Mouse (Mus musculus) cerebellum, adult (tissue): ENCODE results near the gene Lpxn.

Experiments
- ATAC-seq: cut with Nextera tagmentation; 2 replicates; pipeline ENCODE4 v1.9.2; 2017; ENCODE audit warnings: mild to moderate bottlenecking, moderate library complexity, mixed read lengths; ENCODE audit not compliant: insufficient number of reproducible peaks, low FRiP score, low TSS enrichment

The Lpxn gene

DNA sequence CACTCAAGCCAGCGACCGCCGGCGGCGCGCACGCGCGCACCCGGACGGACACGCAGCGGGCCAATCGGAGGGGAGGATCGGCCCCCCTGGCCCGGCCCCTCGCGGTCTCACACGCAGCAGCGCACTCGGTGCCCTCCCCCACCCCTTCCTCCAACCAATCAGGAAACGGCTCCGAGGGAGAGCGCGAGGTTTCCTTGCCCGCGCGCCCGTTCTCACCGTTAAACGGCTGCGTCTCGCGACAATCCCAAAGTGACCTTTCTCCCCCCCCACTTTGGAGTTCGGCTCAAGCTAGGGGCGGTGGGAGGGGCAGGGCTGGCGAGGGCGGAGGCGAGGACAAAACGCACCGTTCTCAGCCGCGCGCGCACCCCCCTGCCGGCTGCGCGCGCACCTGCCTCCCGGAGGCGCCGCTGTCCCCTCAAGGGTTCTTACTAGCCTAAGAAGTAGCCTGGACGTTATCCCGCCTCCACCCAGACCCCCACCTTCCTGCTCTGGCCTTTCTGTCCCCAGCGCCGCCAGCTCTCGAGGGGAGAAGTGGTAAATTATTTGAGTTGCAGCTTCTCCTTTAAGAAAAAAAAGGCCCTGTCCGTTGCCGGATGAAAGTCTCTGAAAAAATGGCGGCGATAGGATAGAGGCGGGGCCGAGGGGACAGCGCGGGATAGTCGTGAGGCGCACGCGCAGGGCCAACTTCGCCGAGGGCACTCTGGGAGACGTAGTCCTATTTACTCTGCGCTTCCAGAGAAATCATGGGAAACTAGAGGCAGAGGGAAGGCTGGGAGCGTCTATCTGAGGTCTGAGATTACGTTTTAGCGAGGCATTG, at the start of gene Lpxn, which contains the start of gene Zfp91:
Lpxn (plus strand) TSS at position 683 of the 817 bp plus-strand sequence.
Zfp91 (minus strand) TSS at position 616 of the 817 bp plus-strand sequence.
- peak; percentile 93 for ATAC-seq

DNA sequence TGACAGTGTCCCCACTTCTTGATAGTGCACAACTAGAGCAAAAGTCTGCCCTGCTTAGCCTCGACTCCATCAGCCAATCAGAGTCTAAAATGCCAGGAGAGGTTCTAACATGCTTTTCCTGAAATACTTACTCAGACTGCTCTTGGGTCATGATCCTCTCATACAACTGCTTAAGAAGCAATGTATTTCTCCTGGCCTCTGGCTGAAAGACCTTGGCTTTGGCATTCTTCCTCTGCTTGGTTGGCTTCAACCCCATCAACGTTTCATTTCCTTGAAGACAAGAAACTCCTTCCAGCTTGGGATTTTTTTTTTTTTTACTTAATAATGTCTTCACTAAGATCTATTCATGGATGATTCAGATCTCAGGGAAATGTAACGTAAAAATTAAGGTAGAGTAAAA, 39.7 kb upstream of the Lpxn start:
- no peak for ATAC-seq

DNA sequence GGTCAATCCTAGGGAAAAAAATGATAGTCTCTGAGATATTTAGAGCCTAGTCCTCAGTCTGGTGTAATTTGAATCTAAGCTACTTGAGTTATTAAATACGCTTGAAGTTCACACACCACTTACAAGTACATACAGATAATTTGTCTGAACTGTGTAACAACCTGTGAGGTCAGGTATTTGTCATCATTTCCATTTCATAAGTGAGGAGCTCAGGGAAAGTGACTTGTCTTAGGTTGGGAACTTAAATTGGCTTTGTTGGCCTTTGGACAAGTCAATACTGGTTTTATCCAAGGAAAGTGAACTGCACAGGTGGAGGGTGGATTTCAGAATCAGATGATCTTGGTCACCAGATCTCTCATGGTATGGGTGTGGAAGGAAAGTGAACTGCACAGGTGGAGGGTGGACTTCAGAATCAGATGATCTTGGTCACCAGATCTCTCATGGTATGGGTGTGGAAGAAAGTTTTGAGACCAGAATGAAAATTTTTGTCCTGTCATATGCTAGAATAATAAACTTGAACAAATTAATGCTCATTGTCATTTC, 37.0 kb upstream of the Lpxn start:
- ATAC-seq: no peak

DNA sequence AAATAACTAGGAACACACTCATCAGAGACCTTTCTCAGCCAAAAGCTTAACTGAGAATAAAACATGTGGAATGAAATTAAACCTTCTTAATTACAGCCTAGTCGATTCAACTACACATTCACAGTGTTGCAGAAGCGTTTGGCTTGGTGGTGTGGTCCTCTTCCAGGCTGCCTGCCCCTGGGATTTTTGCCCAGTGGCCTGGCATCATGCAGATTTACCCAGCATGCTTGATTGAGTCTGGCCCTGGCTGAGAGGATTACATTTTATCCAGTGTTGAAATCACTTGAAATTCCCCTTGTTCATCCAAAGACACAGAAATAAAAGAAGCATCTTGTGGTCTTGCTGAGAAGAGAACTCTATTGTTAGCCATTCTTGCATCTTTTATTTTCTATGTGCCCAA, 36.3 kb upstream of the Lpxn start:
- peak; percentile 85 for ATAC-seq

DNA sequence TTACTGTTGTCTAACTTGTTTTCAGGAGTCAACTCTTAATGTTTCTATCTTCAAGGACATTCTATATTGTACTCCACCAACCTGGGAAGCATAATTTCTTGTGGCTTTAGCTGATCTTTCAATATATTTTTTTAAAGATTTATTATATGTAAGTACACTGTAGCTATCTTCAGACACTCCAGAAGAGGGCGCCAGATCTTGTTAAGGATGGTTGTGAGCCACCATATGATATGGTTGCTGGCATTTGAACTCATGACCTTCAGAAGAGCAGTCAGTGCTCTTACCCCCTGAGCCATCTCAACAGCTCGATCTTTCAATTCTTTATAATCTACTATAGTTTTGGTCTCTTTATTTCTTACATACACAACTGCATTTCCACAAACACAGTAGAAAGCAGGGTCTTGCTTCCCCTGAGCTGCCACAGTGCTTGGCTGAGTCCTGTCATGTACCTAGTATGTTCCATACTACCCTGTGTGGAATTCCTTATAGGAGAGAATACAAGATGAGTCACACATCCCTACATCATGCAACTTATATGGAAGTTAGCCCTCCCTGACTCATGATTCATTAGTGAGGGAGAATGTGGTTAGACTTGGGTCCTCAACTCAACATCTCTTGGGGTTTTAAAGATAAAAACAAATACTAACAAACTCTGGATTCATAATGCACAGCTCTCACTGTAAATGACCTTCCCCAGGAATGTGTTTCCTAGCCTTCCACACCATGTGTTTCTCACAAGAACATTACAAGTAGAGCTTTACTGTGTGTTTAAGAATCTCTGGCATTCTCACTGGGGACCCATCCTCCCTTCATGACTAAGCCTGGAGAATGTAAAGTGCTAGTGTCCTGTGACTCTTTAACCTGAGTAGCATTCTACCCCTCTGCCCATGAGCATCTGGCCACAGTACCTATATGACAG, 33.5 kb upstream of the Lpxn start:
- ATAC-seq: no peak

DNA sequence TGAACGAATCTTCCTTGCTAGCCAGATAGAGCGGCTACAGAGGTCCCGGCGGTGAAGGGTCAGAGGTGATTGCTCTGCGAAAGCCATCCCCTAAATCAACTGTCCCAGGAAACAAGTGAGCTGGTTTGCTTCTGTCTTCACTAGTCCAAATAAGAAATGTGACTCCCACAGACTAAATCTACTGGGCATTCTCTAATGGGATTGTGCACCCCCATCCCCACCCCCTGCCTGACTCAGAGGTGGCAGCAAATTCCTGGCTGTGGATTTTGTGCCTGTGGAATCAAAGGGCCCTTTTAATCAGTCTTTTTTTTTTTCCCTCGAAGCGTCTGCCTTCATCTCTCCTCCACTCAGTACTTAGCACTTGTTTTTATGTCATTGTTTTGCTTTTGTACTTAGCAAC, 30.7 kb upstream of the Lpxn start, which contains the start of gene Cntf:
Cntf (minus strand) TSS at position 325 of the 400 bp plus-strand sequence.
- ATAC-seq: no peak

DNA sequence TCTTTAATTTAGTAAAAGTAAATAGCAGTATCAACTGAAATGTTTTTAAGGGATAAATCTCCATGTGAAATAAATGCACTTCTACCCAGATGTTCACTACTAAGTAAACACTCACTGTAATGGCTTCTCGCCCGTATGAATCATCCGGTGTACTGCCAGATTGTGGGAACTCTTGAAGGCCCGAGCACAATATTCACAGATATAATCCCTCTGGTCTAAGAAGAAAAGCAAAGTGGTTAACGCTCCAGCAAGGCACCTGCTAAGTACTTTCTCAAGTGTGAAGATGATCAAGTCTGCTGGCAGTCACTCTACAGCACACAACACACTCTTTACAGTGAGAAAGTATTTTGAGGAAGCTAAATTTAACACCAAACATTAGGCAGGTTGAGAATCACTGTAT, 25.1 kb upstream of the Lpxn start:
- no peak for ATAC-seq

DNA sequence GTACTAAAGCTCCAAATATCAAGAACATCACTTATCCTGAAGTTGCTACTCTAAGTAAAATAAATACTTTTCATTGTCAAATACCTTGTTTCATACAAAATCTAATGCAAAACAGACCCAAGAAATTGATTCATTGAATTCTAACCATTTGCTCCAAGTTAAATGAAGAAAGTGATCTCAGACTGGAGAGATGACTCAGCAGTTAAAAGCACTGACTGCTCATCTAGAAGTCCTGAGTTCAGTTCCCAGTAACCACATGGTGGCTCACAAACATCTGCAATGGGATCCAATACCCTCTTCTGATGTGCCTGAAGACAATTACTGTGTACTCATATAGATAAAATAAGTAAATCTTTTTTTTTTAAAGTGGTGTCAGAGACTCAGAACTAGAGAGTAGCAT, 15.6 kb upstream of the Lpxn start:
- no peak for ATAC-seq

DNA sequence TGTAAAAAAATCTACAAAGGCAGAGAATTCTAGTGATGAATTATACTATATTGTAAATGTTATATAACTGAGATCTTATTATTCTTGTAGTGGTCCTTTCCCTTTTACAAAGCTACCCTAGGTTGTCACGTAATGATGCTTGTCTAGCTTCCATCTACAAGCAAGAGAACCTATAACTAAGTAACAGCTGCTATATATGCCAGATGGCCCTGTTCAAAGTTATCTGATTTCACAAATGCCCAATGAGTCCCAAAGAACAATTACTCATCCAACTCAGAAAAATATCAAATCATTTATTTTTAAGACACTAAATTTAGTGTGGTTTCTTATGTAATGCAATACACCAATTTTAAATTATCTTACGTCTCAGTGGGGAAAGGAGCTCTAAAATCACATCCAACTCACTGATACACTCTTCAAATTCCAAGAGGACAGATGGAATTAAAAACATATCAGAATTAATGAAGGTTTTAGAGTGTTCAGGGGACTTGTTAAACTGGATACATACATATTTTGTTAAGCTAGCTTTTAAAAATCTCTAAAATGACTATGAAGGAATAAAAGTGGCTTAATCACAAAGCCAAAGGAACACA, 9.1 kb upstream of the Lpxn start:
- ATAC-seq: no peak

DNA sequence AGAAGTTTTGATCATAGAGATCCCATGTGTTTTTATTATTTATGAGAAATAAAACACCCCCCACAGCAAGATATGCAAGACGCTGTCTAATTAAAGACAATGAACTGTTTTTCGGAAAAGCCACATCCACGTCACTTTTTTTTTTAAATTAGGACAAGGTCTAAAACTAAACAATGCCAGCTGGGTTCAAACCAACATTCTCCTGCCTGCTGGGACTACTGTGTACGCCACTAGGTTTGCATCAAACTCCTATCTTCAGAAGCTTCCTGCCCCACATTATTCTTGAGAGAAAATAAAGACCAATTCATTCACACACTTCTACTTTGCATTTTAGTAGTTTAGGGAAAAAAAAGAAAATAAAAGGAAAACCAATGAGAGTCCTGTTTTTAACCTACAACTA, 8.3 kb upstream of the Lpxn start:
- no peak for ATAC-seq

DNA sequence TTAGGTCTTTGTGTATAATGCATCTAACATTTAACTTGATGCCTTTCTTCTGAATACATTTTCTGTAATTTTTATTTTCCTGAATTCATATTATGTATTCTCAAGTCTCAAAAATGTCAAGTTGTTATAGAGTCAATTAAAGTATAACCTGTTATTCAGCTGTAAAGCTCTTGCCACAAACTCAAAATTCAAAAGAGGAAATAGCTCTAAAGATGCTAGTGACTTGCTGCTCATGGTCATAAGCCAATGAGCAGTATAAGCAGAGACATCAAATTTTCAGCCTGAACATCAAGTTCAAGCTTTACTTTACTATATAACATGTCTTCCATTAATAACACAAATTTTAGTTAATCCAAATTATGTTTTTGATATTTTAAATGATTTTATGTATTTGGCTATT, 3.6 kb upstream of the Lpxn start:
- ATAC-seq: no peak

DNA sequence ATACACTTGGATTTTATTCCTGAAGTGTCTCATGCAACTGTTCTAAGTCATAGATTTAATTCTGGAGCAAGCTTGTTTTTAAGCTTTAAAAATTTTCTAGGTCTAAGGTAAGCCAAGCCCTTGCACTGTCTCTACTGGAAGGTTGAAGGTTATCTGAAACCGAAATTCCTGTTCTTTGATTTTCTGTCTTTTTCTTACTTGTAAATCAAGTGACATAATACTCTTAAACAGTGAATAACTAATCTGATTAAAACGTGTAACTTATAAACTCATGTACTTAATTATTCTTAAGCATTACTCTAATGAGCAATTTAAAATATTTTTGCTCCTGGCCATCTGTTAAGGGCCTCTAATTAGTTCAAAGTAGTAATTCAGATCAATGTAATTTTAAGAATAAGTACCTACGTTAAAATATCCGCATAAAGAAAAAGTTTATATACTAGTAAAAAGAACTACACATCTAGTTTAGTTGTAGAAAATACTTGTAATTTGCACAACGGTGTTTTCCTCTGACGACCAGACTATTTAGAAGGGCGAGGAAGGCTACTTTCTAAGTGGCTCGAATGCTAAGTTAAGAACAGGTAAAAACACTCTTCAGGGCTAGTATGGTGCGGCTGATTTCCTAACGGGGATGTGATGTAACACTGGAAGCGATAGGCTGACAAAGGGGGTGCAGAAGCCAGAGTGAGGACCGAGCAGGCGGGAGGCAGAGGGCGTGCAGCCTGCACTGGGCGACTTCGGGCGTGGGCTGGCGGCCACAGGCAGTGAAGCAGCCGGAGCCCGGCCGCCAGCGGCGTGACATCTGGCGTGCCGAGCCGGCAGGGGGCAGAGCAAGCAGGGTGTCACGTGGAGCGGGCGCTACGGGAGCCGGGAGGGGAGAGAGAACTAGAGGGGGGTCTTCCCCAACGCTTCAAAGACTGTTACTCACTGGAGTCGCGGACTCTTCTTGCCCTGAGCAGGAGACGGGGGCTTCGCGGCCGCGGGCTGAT, 1.6 kb upstream of the Lpxn start:
- peak; percentile 36 for ATAC-seq

DNA sequence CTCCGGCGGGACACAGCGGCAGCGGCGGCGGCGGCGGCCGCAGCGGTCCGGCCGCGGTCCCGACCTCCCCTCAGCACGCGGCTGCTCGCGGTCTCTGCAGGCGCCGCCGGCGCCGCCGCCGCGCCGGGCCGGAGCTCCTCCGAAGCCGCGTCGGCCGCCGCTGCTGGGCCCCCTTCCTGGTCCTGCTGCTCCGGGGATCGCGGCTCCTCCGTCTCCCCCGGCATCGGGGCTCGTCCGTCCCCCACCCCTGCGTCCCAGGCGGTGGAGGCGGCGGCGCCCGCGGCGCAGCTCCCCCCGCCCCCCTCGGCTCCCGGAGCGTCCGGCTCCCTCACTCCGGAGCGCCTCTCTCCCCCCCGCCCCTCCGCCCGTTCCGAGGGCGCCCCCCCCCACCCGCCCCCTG, 883 bp upstream of the Lpxn start:
- ATAC-seq: peak; percentile 42

DNA sequence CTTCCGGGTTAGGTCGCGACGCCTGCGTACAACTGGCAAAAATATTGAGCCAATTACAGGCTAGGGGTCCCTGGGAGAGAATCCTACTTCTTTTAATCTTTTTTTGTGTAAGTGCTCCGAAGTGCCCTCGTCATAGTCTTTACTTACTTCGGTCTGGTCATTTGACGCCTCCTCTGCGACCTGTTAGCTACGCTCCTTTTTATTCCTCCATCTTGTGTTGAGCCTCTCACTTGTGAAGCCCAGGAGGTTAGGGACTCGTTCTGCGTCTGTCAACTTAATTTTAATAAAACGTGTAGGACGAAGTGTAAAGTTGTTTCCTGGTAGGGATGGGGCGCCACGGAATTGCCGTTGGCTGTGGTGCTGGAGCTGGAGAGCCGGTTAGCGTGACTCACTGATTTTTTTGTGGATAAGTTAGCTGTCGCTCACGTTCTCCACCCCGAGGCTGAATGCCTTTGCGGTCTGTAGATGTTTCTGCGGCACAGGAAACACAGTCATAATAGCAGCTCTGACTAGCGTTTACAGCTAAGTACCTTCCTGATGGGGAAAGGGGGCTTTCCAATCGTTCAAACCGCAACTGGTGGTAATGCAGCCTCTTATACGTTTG, 437 bp downstream of the Lpxn start:
- 0 out of 2 replicates have a peak, but pooled peaks have one; percentile 4 for ATAC-seq

DNA sequence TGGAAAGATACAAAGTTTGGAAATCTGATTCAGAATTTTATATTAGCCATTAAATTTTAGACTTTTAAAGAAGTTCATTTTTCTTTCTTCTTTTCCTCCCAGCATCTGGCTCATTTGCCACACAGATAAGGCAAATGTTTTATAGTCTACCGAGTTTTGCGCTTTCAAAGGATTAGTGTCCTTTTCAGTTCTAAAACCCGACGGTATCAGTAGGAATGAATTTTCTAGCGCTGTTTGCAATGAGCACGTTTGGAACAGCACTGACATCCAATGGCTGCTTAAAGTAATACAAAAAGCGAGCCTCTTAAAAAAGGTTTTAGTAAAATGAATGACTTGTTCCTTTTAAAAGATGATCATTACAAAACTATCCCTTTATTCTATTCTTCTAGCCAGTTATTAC, 1.1 kb downstream of the Lpxn start:
- ATAC-seq: no peak

DNA sequence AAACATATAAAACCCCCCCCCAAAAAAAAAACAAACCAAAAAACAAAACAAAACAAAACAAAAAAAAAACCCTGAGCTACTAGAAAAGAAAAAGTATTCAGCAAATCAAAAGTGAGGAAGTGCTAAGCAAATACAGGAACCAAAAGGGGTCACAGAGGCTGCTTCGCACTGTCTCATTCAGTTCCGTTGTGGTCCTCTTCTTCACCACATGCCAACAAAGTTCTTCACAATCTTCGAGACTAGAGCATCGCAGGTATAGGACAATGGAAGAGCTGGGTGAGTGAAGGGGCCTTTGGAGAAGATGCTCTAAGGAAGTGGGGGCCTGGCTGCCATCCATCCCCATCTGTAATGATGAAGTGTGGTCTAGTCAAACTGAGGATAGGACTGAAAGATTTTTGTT, 2.4 kb downstream of the Lpxn start:
- no peak for ATAC-seq

DNA sequence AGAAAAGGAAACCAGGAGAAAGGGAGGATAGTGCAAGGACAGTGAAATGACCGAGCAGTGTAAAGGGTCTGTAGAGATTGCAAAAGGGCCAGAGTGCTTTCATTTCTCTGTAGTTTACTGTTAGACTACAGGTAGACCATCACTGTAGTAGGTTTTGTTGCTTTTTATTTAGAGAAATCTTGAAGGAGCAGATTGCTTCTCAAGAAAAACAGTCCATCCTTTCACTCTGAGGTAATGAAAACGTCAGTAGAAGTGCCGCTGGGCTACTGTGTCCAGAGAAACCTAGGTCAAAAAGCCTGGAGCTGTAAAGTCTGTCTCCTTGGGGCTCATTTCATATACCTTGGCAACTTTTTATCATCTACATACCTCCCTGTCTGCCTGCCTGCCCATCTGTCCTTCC, 3.1 kb downstream of the Lpxn start:
- ATAC-seq: no peak

DNA sequence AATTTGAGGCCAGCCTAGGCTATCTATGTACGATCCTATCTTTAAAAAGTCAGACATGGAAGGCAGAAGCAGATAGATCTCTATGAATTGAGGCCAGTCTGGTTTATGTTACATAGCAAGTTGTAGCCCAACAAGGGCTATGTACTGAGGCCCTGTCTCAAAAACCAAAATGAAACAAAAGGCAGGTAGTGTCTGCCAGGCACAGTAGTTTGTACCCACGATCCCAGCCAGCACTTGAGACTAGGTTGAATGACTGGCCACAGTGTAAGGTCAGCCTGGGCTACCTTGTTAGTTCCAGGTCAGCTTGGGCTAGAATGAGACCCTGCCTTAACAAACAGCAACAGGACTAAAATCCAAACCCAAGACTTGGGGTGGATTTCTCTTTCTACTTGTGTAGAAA, 4.6 kb downstream of the Lpxn start:
- no peak for ATAC-seq

DNA sequence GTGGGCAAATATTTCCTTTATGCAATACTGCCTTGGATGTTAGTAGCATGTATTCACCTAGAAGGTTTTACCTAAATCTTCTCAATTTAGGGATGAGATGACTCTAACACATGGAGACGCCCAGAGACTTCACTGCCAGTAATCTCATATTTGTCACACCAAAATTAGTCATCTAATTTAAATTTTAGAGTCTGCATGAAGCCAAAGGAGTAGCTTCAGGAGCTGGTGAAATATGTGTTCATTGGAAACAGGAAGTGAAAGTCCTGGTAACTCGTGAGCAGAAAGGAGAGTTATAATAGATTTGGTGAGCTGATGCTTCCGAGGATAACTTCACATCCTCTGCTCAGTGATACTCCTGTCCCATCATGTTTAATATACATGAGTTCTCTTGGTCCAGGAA, 5.1 kb downstream of the Lpxn start:
- ATAC-seq: no peak
